Mouse (Mus musculus) CD4-positive helper T cell, adult 2 months (primary cell): Measurements from ENCODE around the gene Fry.

ENCODE experiments used
- DNase-seq: peaks from one replicate; pipeline ENCODE4 v3.0.0-alpha.2; 2012; ENCODE audit warnings: low read depth, missing footprints, low spot score

The Fry gene

GRCm38 (mm10) chr5:150385224-150385623 is 266.8 kb downstream of the Fry start:
- no peak for DNase-seq

GRCm38 (mm10) chr5:150388623-150389022 is 270.2 kb downstream of the Fry start:
- no peak for DNase-seq

GRCm38 (mm10) chr5:150389589-150390377 is 271.3 kb downstream of the Fry start:
- no peak for DNase-seq

GRCm38 (mm10) chr5:150390422-150390821 is 272.0 kb downstream of the Fry start:
- DNase-seq = no peak

DNA sequence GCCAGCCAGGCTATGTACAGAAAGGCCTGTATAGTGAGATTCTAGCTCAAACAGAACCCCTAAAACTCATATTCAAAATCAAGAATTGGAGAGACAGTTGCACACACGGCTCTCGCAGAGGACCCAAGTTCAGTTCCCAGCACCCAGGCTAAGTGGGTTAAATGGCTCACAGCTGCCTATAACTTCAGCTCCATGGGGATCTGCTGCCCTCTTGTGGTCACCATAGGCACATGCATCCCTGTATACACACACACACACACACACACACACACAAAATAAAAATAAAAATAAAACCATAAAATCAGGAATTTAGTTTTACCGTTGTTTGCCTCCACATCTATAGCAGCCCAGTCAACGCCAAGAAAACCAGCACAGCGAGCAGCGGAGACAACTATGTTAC is 276.2 kb downstream of the Fry start:
- DNase-seq = no peak

DNA sequence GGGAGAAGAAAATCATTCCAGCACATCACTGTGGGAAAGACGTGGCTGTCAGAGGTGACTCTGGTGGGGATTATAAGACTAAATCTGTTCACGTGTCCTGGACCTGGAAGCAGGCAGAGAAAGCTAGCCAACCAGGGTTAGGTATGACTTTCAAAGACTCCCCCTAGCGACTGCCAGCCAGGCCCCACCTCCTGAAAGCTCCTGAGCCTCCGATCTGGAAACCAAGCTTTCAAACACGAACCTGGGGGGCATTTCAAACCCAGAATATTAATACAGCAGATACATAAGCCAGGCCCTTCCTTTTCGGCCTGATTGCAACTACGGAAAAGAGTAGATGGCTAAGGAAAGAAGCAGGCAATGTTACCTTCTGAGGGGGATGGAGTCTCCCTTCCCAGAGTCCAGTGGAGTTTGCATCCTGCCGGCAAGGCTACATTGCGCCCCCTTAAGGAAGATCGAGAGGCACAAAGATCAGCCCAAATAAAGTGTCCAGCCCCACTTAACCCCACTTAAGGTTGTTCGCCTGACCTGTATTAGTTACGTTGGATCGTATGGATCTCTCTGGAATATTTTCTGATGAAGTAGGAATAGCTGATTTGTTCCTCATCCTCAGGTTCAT is 284.5 kb downstream of the Fry start:
- DNase-seq = no peak

DNA sequence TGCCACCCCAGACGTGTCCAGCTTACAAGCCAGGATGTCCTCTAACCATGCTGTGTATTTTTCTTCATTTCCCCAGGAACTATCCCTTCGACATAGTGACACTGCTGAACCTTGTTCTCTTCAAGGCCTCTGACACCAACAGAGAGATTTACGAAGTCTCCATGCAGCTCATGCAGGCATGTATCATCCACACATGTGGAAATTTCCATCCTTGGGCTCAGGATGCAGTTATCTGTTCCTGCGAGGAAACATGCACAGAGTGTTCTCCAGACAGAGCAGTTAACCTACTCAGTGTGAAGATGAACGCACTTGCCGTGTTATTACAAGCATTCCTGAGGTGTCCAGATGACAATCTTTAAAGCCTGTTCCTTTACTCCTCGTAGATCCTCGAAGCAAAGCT is 286.4 kb downstream of the Fry start:
- no peak for DNase-seq

GRCm38 (mm10) chr5:150408979-150409378 is 290.5 kb downstream of the Fry start:
- no peak for DNase-seq

- DNase-seq = no peak
Observed at GRCm38 (mm10) chr5:150409451-150410045, 291.1 kb downstream of the Fry start.

DNA sequence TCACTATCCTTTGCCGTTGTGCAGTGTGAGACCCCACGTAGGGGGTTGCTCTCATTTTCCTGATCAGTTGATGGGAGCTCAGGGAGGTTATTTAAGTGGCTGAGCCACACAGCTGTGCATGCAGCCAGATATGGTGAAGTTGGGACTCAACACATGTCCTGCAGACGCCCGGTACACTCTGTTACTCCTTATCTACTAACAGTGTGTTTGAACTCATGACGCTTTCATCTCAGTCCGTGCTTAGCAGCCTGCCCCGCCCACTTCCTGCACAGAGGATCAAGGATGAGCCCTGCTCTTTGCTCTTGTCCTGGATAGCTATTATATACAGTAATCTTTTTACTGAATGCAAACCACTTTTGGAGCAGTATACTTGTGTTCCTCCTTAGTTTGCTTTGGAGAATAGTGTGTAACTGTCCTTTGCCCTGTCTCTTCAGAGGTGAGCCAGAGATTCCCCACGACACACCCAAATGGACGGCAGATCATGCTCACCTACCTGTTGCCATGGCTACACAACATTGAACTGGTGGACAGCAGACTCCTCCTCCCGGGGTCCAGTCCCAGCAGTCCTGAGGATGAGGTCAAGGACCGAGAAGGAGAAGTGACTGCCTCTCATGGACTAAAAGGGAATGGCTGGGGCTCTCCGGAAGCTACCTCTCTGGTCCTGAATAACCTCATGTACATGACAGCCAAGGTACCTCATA is 294.5 kb downstream of the Fry start:
- DNase-seq = peak; percentile 17

DNA sequence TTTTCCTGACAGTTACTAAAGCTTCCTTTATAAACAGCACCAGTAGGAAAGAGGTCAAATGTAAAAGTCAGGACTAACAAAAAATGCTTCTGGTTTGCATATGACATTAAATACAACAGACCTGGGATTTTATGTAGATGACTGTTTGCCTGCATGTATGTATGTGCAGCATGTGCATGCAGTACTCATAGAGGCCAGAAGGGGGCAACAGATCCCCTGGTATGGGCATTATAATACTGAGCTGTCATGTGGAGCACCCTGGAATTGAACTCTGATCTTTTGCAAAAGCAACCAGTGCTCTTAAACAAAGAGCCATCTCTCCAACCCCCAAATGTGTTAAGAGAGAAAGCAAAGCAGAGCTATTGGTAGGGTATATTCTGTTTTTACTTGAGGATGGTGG is 296.4 kb downstream of the Fry start:
- no peak for DNase-seq

DNA sequence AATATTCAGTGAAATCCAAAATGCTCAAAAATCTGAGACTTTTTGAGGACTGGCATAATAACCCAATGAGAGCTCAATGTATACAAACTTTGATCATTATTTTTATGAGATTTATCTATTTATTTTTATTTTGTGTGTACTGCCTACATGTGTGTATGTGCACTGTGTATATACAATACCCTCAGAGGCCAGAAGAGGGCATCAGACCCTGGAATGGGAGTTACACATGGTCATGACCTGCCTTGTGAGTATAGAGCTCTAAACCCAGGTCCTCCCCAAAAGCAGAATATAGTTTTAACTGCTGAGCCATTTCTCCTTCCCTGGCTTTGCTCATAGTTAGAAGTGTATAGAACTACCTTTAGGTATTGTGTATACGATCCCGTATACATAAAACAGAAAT is 298.8 kb downstream of the Fry start:
- no peak for DNase-seq

GRCm38 (mm10) chr5:150418035-150418434 is 299.6 kb downstream of the Fry start:
- no peak for DNase-seq

GRCm38 (mm10) chr5:150425038-150425437 is 306.6 kb downstream of the Fry start:
- DNase-seq = no peak

DNA sequence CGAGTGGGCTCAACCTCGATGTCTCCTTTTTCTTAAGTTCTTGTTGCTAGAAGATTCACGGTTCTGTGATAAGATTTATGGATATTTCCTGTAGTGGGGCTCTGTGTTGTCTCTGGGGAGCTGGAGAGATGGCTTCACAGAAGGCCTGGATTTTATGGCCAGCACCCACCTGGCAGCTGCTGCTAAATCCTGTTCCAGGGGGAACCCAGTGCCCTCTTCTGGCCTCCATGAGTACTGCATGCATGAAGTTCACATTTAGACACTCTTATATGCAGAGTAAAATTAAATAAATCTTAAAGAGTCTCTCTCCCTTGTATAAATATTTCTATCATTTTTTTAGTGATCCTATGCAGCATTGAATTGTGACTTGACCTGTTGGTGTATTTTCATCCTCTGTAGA is 308.1 kb downstream of the Fry start:
- peak; percentile 15 for DNase-seq

DNA sequence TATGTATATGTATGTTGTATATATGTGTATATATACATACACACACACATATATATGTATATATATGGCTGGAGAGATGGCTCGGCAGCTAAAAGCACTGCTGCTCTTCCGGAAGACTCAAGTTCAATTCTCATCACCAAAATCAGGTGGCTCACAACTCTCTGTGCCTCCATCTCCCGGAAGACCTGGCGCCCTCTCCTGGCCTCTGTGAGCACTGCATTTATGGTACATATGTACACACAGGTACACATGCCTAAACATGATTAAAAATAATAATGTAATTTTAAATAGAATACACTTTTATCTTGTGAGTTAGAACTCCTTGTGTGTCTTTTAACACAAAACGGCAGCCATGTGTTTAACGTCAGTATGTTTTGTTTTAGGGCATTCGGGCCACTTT is 312.8 kb downstream of the Fry start:
- DNase-seq = no peak

DNA sequence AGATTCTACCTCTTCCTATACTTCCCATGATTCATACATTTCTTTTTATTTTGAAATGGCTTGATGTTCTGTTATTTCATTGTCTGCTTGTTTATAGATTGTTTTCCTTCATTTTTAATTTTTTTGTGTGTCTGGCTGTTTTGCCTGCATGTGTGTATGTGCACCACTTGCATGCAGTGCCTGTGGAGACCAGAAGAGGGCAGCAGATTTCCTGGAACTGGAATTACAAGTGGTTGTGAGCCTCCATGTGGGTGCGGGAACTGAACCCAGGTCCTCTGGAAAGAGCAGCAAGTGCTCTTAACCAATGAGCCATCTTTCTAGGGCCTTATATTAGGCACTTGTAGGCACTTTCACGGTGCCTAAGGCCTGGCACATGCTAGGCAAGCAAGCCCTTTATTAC is 314.5 kb downstream of the Fry start:
- no peak for DNase-seq

- DNase-seq = no peak
Observed at GRCm38 (mm10) chr5:150436629-150437389, 318.4 kb downstream of the Fry start.

- peak; percentile 65 for DNase-seq
Observed at GRCm38 (mm10) chr5:150441690-150442089, 323.2 kb downstream of the Fry start.

- no peak for DNase-seq
Observed at GRCm38 (mm10) chr5:150451281-150452003, 333.0 kb downstream of the Fry start.
